Mouse (Mus musculus): ENCODE measurements around the gene Olfr281. TPM values are rescaled to one million over a fixed set of nuclear protein-coding genes. Genes with fewer than 3 reads are reported as not detected.
"Not testable (repeated sequence)": the region's sequence is repeated elsewhere in the genome, so short reads cannot be mapped to it uniquely, and the experiment has no call there.

Gene Olfr281
- not detected for total RNA-seq (2022)

DNA sequence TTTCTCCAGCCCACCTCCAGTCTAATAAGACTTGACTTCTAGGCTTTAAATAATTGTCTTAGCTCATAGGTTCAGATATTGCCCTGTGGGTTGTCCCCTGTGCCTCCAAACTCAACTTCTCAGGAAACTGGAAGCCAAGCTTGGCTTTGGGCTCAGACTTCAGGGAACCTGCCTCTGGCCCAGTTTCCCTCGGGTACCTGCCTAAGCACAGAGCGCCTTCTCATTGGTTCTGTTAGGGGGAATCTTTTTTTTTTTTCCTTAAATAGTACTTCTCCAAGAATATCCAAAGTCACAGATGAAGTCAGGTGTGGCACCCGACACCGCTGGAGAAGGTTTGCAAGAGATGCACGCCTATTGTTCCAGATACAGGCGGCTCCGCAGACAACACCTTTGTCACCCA, at the start of gene Olfr281:
Gene Olfr281 (plus strand): TSS at position 301 of the 400 bp plus-strand sequence.
- DNase-seq: no peak

DNA sequence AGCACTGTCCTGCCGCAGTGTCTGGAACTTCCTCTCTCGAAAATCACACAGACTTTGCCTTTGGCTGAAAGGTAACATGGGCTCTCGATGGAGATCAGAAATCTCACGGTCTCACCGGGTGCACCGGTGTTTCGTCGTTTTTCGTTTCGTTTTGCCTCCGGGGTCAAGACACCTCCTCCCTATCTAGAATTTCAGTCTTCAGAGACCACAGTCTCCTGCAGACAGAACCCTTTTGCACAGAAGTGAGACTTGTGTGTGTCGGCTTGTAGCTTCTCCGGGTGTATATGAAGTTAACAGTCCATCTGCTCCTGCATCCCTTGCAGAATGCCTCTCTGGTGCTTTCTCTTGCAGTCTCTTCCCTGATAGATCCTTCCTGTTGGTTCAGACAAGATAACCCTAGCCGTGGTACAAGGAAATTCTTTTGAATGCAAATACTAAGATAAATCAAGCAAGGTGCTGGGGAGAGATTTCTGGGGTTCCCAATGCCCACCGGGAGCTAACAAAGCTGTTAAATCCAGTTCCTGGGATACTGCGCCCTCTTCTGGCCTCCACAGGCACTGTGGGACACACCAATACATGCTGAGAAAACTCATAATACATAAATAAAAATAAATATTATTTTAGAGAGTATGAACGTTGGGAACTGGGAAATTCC, 43.9 kb upstream of the Olfr281 start:
- no peak for DNase-seq

DNA sequence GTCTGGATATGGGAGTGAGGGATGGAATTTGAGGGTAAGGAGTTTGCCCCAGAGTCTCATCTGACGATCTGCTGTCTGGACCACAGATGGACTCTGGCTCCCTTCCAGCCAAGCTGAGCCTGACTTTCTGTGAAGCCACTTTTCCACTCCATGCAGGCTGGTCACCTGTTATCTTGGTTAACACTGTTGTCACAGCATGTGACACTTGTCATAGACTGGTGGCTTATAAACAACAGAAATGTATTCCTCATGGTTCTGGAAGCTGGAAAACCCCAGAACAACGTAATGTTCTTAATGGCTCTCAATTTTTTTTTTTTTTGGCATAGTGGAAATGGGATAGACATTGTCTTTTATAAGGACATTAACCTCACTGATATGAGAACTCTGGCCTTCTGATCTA, 42.8 kb upstream of the Olfr281 start:
- DNase-seq: no peak

DNA sequence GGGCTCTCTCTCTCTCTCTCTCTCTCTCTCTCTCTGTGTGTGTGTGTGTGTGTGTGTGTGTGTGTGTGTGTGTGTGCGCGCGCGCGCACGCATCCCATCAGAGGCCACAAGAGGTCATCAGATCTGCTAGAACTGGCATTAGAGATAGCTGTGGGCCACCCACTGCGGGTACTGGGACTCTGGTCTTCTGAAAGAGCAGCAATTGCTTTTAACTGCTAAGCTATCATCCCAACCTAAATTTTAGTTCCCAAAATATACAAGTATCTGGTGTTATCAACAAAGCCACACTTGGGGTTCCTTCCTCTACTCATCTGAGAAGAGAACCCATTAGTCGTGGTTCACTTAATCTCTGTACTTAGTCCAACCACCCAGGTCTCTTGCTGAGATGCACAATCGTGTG, 42.1 kb upstream of the Olfr281 start:
- no peak for DNase-seq

DNA sequence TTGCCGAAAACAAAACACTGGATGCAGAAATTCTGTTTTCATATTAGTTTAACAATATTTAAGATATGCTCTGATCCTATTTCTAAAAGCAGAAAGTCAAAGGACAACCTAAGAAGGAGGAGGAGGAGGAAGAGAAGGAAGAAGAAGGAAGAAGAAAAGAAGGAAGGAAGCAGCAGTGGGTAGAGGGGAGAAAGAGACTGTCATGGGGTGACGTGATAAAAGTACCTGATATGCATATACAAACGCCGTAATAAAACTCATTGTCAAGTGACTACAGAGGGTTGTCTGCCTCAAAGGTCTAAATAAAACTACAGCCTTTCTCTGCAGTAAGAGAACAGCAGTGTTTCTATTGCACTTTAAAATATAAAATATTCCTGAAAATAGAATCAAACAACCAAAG, 36.4 kb upstream of the Olfr281 start:
- no peak for DNase-seq

DNA sequence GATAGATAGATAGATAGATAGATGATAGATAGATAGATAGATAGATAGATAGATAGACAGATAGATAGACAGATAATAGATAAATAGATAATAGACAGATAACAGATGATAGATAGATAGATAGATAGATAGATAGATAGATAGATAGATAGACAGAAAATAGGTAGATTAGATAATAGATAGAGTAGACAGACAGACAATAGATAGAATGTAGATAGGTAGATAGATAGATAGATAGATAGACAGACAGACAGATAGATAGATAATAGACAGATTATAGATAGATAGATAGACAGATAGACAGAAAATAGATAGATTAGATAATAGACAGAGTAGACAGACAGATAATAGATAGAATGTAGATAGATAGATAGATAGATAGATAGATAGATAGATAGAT, 35.6 kb upstream of the Olfr281 start:
- DNase-seq: not testable (repeated sequence)

DNA sequence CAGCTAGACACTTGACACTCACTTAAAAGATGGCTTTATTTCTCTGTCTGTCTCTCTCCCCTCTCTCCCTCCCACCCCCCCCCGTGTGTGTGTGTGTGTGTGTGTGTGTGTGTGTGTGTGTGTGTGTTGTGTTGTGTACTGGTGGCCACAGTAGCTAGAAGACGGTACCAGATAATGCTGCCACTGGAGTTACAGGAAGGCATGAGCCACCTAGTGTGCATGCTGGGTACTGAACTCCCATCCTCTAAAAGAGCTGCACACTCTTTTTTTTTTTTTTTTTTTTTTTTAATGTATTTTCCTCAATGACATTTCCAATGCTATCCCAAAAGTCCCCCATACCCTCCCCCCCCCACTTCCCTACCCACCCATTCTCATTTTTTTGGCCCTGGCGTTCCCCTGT, 35.1 kb upstream of the Olfr281 start:
- not testable (repeated sequence) for DNase-seq

DNA sequence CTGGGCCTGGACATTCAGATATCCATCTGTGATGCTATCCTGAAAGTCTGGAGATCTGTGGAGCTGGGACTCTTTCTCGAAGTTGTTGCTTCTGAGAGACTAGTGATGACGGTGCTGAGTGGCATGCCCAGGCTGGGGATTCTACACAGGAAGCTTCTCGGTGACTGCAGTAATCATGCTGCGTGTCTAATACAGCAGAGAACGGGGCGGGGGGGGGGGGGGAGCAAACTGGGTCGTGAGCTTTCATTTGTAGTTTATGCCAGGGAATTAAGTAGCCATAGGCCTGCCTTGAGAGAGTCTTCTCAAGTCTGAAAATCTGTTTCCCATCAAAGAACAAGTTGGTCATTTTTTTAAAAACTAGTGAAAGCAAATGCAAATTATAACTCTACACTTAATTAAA, 34.3 kb upstream of the Olfr281 start:
- DNase-seq: no peak

DNA sequence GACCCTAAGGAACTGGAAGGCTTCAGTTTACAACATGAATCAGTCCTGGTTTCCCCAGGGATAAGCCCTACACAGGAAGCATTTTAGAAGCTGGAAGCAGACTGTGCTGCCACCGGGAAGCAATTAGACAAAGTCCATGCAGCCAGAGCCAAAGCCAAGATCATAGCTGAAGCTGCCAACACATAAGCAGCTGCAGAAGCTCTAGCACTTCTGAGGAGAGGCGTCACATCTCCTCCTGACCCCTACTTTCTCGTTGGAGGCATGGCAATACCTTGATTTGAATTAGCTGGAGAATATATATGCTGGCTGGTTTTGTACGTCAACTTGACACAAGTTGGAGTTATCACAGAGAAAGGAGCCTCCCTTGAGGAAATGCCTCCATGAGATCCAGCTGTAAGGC, 31.5 kb upstream of the Olfr281 start:
- no peak for DNase-seq

DNA sequence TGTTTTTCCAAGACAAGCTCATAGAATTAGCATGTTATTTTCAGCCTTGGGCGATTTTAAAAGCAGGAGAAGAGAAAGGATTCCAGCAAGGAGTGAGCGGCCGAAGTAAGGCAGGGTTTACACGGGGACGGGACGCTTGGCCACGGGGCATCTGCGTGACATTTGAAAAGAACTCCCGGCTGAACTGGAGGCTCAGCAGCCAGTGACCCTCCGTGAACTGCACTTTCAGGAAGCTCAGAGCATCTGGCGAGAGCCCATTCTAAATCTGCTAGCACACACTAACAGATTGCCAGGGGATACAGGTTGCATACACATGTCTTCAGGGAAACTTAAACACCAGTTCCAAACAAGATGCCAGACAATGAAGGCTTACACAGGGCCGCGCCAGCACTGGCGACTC, 28.1 kb upstream of the Olfr281 start:
- DNase-seq: no peak

DNA sequence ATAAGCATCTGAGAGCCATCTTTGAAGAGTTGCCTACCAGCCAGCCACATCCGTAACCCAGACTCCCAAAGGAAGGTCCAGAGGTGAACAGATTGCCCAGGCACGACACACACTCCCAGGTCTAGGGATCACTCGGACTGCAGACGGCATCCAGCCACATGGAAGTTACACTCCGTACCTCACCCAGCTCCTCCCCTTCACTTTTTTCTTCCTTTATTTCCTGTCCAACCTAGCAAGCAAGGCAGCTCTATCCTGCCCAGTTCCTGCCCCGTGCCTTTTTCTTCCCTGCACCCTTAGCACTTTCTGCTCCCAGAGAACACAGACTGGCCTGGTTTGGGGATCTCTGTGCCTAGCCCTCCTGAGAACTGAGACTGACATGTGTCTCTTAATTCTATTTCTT, 27.6 kb upstream of the Olfr281 start:
- no peak for DNase-seq

DNA sequence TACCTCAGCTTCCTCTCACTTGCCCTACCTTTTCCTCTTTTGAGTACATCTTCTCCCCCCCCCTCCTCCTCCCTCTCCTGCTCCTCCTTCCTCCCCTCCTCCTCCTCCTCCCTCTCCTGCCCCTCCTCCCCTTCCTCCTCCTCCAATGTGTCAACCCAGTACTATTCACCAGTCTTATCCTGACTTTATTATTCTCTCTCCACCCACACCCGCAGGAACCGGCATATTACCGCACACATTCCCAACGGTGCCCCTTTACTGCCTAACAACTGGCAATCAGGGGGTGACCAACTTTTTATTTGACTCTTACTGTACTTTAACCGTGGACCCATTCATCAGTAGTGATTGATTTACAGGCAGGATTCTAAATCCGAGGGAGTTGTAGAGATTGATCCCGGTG, 27.2 kb upstream of the Olfr281 start:
- DNase-seq: no peak

DNA sequence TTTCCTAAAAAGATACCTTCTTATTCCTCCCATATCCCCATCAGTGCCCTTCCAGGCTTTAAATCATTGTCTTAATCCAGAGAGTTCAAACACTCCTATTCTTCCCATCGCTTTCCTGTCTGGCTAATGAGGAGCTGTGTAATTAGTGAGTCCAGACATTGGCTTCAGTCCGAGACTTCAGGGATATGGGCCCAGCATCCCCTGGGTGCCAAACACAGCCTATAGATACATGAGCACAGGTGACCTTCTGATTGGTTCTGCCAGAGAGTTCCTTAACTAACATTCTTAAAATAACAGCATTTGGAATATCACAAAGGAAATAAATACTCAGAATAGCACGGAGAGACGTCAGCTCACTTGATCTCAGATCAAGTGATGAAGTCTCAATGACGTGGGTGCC, 21.5 kb upstream of the Olfr281 start, which contains the start of gene Olfr282:
Gene Olfr282 (plus strand): TSS at position 301 of the 400 bp plus-strand sequence.
- not testable (repeated sequence) for DNase-seq

DNA sequence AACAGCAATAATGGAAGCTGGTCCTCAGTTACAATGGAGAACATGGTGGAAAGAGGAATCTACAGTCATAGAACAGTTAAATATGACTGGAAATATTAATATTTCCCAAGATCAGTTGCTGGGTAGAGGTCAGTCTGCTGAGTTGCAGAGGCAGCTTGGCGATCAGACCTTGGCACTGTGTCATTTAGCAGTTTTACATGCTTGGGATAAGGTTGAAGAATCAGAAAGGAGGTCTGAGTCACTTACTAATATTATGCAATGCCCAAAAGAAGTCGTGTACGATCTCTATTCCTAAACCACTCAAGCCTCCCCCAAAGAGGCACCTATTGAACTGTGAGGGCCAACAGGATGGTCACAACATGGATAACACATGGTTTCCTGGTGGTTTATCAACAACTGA, 7.8 kb upstream of the Olfr281 start:
- peak; percentile 32 for DNase-seq

DNA sequence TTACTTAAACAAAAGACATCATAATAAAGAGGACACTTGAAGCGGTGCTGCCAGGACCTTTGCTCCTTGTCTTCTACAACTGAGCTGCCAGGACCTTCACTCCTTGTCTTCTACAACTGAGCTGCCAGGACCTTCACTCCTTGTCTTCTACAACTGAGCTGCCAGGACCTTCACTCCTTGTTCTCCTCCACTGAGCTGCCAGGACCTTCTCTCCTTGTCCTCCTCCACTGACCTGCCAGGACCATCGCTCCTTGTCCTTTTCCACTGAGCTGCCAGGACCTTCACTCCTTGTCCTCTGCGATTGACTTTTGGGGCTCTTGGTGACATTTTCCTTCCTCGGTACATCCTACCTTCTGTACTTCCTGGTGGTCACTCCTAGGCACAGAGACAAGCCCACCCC, 3.9 kb upstream of the Olfr281 start:
- DNase-seq: no peak

DNA sequence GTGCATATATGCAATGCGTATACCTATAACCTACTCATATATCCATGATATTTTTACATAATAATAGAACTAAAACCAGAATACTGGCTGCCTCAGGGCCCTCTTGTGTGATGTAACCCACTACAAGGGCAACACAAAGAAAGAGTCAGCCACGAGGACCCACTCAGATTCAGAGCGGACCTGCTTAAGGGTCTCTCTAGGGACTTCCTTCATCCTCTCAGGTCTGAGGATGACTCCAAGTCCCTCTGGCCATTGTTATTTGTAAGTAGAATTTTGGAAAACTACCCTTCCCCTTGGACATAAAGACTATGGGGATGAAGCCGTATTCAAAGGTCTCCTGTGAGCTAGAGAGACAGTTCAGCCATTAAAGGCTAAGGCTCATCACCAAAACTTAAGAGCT, 17.2 kb downstream of the Olfr281 start, which contains the start of gene OR5BS1P:
Gene OR5BS1P (plus strand): TSS at position 301 of the 400 bp plus-strand sequence.
- no peak for DNase-seq

DNA sequence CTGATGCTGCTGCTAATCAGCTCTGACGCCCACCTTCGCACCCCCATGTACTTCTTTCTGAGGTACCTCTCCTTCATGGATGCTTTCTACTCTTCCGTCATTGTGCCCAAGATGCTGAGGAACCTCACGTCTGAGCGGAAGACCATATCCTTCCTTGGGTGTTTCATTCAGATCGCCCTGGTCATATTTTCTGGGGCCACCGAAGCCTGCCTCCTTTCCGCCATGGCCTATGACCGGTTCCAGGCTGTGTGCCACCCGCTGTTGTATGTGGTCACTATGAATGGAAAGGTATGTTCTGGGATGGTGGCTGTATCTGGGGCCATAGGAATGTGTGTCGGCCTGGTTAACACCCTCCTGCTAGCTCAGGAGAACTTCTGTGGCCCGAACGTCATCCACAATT, 19.2 kb downstream of the Olfr281 start:
- DNase-seq: no peak

DNA sequence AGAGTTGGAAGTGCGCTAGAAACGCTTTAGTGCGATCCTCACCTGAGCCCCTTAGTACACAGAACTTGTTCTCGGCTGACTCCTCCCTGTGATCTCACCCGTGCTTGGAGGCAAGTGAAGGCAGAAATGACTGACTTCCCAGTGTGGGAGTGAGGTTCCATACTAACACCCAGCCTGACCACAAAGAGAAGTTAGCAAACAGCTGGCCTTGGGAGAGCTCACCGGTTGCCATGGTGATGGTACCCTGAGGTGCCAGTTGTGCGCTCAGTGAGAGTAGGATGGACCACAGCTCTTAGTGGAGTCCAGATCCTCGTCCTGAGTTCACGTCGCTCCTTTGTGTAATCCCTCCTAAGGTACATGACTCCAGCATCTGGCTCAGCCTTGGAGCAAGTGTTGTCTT, 22.6 kb downstream of the Olfr281 start:
- no peak for DNase-seq

DNA sequence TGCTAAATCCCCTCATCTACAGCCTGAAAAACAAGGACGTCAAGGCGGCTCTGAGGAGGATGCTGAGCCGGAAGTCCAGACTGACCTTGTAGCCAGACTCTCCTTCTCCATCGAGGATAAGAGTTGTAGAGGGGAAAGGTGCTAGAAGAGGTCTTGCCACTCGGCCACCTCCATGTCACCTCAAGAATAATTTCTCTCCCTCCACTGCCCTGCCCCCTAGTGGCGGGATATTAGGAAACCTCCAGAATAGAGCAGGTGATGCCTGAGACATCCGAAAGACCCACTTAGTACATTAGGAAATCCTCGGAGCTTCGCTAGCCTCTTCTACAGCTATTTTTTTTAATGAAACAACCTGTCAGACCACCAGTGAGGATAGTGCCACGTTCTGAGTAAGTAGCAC, 23.0 kb downstream of the Olfr281 start:
- DNase-seq: peak; percentile 7

DNA sequence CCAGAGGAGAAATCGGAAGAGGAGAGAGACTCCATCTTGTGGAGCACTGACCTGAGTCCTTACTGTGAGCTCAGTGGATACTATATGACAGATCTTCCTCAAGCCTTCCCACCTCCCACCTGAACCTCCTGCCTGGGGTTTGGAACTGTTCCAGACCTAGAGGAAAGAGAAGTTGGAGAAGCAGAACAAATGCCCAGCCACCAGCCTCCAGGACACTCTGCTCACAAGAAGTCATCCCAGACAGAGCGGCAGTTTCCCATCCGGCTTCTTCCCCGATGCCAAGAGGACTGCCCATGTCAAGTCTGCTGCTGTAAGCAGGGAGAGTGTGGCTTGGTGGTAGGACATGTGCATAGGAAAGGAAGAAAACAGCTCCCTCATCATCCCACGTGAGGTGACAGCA, 23.9 kb downstream of the Olfr281 start:
- no peak for DNase-seq

DNA sequence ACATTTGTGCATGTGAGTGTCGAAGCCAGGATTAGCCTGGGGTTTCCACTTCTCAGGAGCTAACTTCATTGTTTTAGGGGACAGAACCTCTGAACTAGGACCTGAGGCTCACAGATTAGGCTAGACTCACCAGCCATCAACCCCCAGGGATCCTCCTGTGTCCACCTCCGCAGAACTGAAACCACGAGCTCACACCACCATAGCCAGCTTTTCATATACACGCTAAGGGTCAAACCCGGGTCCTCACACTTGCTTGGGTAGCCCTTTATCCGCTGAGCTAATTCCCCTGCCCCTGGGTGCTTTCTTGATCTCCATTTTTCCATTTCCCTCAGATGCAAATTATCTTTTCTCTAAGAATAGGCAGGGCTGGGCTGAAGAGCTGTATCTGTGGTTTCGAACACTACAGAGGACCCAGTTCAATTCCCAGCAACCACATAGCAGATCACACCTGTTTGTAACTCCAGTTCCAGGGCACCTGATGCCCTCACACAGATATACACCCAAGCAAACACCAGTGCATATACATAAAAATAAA, 27.2 kb downstream of the Olfr281 start:
- no peak for DNase-seq

DNA sequence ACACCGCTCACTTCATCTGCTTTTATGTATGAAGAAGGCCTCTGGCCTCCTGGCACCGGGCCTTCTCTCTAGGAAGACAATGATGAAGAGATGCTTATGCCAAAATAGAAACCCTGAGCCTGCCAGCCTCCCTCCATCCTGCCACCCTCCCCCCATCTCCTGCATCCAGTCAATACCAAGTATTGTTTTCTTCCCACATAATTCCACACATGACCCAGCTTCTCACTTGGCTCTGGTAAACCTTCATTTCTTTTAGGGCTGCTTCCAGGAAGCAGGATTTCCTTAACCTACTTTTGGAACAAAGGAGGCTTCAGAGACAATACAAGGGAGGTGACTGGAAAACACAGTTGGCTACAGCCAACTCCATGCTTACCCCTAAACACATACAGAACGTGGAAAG, 30.3 kb downstream of the Olfr281 start, which contains the start of gene Lalba:
Gene Lalba (minus strand): TSS at position 21 of the 400 bp plus-strand sequence.
- no peak for DNase-seq

DNA sequence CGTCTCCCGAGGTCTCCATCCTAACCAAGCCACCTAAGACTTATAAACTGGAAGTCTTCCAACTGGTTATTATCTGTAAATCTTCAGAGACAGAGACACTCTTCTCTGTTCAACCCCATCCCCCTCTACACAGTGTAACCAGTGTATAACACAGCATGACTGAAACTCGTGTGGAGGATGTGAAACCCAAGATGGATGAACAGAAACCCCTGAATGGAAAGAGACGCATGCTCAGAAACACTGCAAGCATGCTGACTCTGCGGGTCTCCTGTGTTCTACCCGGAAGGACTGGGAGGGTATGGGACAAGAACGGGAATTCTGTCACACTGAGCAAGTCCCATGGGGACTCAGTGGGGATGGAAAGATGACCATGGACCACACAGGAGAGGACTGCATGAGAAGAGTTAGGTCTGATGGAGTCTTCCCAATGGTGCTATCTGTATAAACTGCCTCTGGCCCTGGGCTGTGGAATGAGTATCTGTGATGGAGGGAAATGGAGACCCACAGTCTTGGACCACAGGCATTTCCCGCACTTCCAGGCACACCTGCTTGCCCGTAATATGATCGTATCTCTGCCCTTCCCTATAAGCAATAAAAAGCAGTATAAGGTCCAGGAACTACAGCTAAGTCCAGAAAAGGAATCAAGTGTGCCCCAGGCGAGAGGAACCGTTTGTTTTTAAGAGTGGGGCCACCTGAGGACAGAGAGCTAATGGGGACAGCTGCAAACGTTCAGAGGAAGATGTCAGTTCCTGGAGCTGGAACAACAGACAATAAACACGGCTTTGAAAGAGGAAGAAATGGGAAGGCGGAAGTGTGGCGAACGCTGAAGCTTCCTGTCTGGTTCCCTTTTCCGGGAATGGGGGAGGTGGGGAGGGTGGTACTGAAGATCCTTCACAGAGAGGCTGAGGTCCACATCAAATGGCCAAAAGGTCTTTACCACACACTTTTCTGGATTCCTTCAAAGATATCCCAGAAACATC, 31.8 kb downstream of the Olfr281 start:
- DNase-seq: no peak

All from adrenal gland, adult 8-10 months (tissue).